Mouse (Mus musculus) ES-Bruce4 (cell line): ENCODE data around the gene Glrp1. TPM values are rescaled to one million over a fixed set of nuclear protein-coding genes. Genes with fewer than 3 reads are reported as not detected.

ENCODE experiments used
- H3K27ac ChIP-seq: 2 replicates; pipeline ENCODE4 v1.5.1; 2012; ENCODE audit warnings: low read length, inconsistent platforms; ENCODE audit not compliant: insufficient read depth
- H3K27me3 ChIP-seq: 2 replicates; pipeline ENCODE4 v1.6.1; 2012; ENCODE audit warnings: mild to moderate bottlenecking, low read length, inconsistent platforms; ENCODE audit not compliant: control insufficient read depth, poor library complexity, insufficient read depth, severe bottlenecking
- H3K36me3 ChIP-seq: 2 replicates; pipeline ENCODE4 v1.6.1; 2012; ENCODE audit warnings: inconsistent platforms, mild to moderate bottlenecking, low read length, moderate library complexity; ENCODE audit not compliant: control insufficient read depth, poor library complexity, insufficient read depth, severe bottlenecking
- H3K4me1 ChIP-seq: one replicate; pipeline ENCODE4 v1.8.1; 2011; ENCODE audit warnings: low read length; ENCODE audit not compliant: control insufficient read depth, insufficient read depth
- H3K4me3 ChIP-seq: 2 replicates; pipeline ENCODE4 v1.5.1; 2011; ENCODE audit warnings: low read depth, mild to moderate bottlenecking, low read length
- H3K9ac ChIP-seq: 2 replicates; pipeline ENCODE4 v1.6.1; 2012; ENCODE audit warnings: low read depth, mild to moderate bottlenecking, inconsistent platforms; ENCODE audit not compliant: poor library complexity, severe bottlenecking
- H3K9me3 ChIP-seq: replicated peaks from 2 replicates; pipeline ENCODE4 v1.6.1; 2012; ENCODE audit warnings: mild to moderate bottlenecking, low read length, inconsistent platforms; ENCODE audit not compliant: control insufficient read depth, poor library complexity, insufficient read depth, severe bottlenecking
- CTCF ChIP-seq: IDR thresholded peaks from one replicate; pipeline ENCODE4 v1.8.1; 2011; ENCODE audit warnings: low read depth, low read length
- EP300 ChIP-seq: IDR thresholded peaks from 2 replicates; pipeline ENCODE4 v1.6.1; 2011; ENCODE audit warnings: low read depth, low read length; ENCODE audit not compliant: insufficient read depth
- POLR2A ChIP-seq: IDR thresholded peaks from one replicate; pipeline ENCODE4 v1.8.1; 2011; ENCODE audit warnings: low read length; ENCODE audit not compliant: insufficient read depth
- polyA plus RNA-seq: library from polyadenylated mRNA; stranded (reverse); fragments of >200 nt; gene quantifications from 2 replicates; pipeline ENCODE4 v1.2.4, GENCODE M21; 2011; ENCODE audit warnings: low read depth; ENCODE audit not compliant: missing spikeins, insufficient read depth, insufficient read length

The Glrp1 gene
- polyA plus RNA-seq, 1 experiment, result not detected

DNA sequence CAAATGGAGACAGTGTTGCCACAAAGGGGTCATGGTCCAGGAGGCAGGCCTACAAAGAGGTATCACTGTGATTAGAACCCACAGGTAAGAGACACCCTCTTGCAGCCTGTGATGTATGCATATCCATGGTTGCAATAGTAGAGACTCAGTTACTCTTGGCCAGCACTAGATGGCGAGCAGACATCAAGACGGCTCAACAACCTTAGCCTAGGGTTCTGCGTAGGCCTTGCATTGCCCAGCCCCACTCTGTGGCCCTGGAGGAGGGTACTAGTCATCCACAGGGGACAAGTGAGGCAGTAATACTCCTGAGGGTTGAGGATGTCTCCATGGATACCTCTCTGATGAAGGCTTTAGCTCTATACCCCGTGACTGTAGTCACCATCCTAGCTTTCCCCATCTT lies 44.1 kb downstream of the Glrp1 start:
- H3K9ac ChIP-seq, result no peak overlapping the region
- peaks cover 9% of the 10 kb centered on the region; the same call in 1 of the 2 replicates for H3K9me3 ChIP-seq
- H3K4me3 ChIP-seq, result no peak overlapping the region
- peaks cover 9% of the 10 kb centered on the region for H3K4me1 ChIP-seq
- no peak for TF ChIP-seq POLR2A
- no peak for TF ChIP-seq EP300
- TF ChIP-seq CTCF, result peak; percentile 64
- H3K36me3 ChIP-seq, result no peaks in the 10 kb centered on the region
- H3K27ac ChIP-seq, result peak overlapping the region; percentile 21; the same call in 1 of the 2 replicates
- no peaks in the 10 kb centered on the region for H3K27me3 ChIP-seq

DNA sequence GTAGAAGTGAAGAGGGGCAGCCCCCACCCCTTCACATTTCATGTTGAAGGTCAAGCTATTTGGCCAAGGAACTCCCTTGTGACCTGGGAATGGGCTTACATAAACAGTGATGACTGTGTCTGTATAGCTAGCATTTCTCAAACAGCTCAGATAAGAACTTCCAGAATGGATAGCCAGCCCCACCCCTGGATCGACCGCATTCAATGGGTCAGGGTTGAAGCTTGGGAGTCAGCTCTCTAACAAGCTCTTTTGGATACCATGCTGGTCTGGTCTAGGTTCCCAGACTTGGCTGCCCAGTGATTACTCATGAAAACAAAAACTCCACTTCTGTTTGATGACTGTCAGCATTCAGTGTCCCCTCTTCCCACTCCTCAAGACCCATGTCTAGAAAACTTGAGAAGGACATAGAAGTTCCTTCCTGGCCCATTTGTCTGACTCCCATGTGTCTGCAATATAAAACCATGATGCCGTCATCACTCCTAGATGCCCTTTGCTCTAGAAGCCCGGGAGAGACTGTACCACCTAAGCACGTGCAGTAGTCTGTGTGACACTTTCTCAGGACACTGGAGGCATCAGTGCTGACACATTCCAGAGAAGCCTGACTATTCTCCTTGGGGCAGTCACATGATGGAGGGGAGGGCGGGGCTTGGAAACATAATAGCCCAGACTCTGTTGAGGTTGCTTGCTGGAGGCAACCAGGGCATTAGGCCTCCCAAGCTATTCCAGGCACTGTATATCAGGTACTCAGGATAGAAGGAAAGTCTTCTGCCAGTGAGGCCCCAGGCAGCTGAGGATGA lies 45.6 kb downstream of the Glrp1 start:
- Histone ChIP-seq H3K36me3 (no peaks in the 10 kb centered on the region), H3K9ac (no peak overlapping the region), H3K27me3 (no peaks in the 10 kb centered on the region), H3K27ac (no peak overlapping the region), H3K4me1 (peaks cover 11% of the 10 kb centered on the region), H3K9me3 (peaks cover 9% of the 10 kb centered on the region; the same call in 1 of the 2 replicates), H3K4me3 (no peak overlapping the region)
- peak; percentile 83 for TF ChIP-seq EP300
- TF ChIP-seq POLR2A, result no peak
- TF ChIP-seq CTCF, result no peak

DNA sequence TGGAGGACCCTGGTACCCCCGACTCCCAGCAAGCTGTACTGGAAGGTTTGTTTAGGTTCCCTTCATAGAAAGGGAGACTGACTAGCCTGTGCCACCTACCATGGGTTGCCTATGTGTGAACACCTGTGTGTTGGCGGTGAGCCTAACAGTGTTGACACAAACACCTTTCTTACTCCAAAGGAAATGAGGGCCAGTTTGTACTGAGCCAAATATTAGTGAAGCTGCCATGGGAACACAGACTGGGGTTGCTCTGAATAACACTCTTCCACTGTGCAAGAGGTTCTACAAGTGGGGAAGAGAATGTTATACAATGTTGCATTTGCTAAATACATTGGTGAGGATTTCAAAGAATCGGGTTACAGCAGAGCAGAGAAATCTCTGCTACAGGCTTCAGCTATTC lies 46.6 kb downstream of the Glrp1 start:
- no peaks in the 10 kb centered on the region for H3K36me3 ChIP-seq
- H3K27me3 ChIP-seq, result no peaks in the 10 kb centered on the region
- H3K27ac ChIP-seq, result no peak overlapping the region
- H3K9ac ChIP-seq, result no peak overlapping the region
- no peak overlapping the region for H3K4me3 ChIP-seq
- peaks cover 5% of the 10 kb centered on the region; the same call in 1 of the 2 replicates for H3K9me3 ChIP-seq
- peaks cover 11% of the 10 kb centered on the region for H3K4me1 ChIP-seq
- no peak for TF ChIP-seq EP300
- no peak for TF ChIP-seq POLR2A
- TF ChIP-seq CTCF, result no peak

DNA sequence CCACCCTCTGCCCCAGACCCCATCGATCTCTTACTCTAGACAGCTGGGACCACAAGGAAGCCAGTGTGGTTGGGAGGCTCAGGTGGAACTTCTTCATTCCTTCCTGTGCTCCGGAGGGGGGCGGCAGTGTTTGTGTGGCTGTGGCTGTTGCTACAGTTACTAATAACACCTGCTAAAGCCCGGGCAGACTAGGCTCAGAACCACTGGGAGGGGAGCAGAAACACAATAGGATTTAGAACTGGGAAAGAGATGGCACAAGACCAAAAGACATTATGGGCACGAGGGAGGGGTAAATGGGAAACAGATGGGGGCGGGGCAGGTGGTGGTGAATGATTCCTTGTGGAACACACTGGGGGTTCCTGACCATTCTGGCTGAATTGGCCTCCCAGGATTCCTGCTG lies 47.4 kb downstream of the Glrp1 start:
- Histone ChIP-seq H3K4me3 (no peak overlapping the region), H3K9ac (no peak overlapping the region), H3K9me3 (no peaks in the 10 kb centered on the region), H3K36me3 (no peaks in the 10 kb centered on the region), H3K27me3 (no peaks in the 10 kb centered on the region), H3K27ac (no peak overlapping the region), H3K4me1 (peaks cover 11% of the 10 kb centered on the region)
- TF ChIP-seq CTCF (no peak), EP300 (no peak), POLR2A (no peak)

DNA sequence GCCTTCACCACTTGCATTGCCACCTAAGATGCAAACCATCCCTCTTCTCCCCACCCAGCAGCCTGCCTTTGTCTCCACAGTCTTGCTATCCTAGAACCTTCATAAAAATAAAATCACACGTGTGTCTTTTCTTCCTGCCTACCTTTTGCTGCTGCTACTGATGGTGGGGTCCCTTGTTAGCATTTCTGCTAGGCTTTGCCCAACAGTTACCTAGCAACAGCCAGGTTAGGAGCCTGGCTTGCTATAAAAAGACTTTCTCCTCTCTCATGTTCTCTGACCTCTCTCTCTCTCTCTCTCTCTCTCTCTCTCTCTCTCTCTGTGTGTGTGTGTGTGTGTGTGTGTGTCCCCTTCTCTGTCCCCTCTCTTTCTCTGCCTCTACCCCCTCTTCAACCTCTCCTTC lies 48.8 kb downstream of the Glrp1 start:
- Histone ChIP-seq H3K4me1 (peaks cover 11% of the 10 kb centered on the region), H3K9me3 (no peaks in the 10 kb centered on the region), H3K36me3 (no peaks in the 10 kb centered on the region), H3K4me3 (no peak overlapping the region), H3K27ac (peak overlapping the region; percentile 0; the same call in 1 of the 2 replicates), H3K9ac (no peak overlapping the region), H3K27me3 (no peaks in the 10 kb centered on the region)
- no peak for TF ChIP-seq CTCF
- no peak for TF ChIP-seq POLR2A
- TF ChIP-seq EP300, result no peak

DNA sequence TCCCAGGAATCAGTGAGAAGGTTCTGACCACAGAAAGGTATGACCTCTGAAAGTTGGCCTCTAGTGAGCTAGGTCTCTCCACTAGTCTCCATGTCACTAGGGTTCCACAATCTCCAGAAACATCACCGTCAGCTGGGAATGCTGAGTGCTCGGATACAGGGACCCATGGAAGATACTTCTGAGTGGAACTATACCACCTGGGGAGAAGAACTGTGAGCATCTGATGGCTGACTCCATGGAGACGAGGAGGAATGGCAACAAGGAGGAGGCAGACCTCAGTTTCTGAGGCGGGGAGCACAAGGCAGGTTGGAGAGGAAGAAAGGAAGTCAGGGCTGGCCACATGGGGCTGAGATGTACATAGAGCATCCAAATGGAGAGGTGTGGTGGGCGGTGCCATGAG lies 50.2 kb downstream of the Glrp1 start:
- Histone ChIP-seq H3K27ac (0 out of 2 replicates have a peak overlapping the region, but pooled peaks have one; percentile 14), H3K4me1 (peaks cover 18% of the 10 kb centered on the region), H3K4me3 (peak overlapping the region; percentile 39), H3K9ac (no peak overlapping the region), H3K9me3 (no peaks in the 10 kb centered on the region), H3K27me3 (no peaks in the 10 kb centered on the region), H3K36me3 (no peaks in the 10 kb centered on the region)
- TF ChIP-seq POLR2A (no peak), CTCF (no peak), EP300 (no peak)
